Mouse (Mus musculus) hindbrain, embryonic 14.5 days (tissue): ENCODE results near the gene Cdcp2. TPM values are rescaled to one million over a fixed set of nuclear protein-coding genes. Genes with fewer than 3 reads are reported as not detected.

Experiments used
- ATAC-seq: fragments of 200-750 bp; cut with Nextera tagmentation; 2 replicates; pipeline ENCODE4 v1.8.0; 2017; ENCODE audit warnings: moderate number of reproducible peaks, mild to moderate bottlenecking, moderate TSS enrichment, moderate library complexity; ENCODE audit not compliant: low FRiP score
- DNase-seq: peaks from one replicate; pipeline ENCODE4 v3.0.0-alpha.2; 2015; ENCODE audit warnings: low spot score
- H3K27ac ChIP-seq: fragments of 300-500 bp; sonication (generic); 2 replicates; pipeline ENCODE4 v1.5.1; 2014; ENCODE audit warnings: mild to moderate bottlenecking, moderate library complexity
- H3K27me3 ChIP-seq: fragments of 300-500 bp; sonication (generic); 2 replicates; pipeline ENCODE4 v1.6.1; 2014; ENCODE audit warnings: mild to moderate bottlenecking, low read length, mixed read lengths; ENCODE audit not compliant: control insufficient read depth, insufficient read depth
- H3K36me3 ChIP-seq: fragments of 300-500 bp; sonication (generic); replicated peaks from 2 replicates; pipeline ENCODE4 v1.6.1; 2014; ENCODE audit not compliant: control insufficient read depth, insufficient read depth
- H3K4me1 ChIP-seq: fragments of 300-500 bp; sonication (generic); replicated peaks from 2 replicates; pipeline ENCODE4 v1.6.1; 2014; ENCODE audit warnings: antibody characterized with exemption, low read length, mixed read lengths; ENCODE audit not compliant: control insufficient read depth, insufficient read depth
- H3K4me2 ChIP-seq: fragments of 300-500 bp; sonication (generic); replicated peaks from 2 replicates; pipeline ENCODE4 v1.6.1; 2014; ENCODE audit warnings: mild to moderate bottlenecking, moderate library complexity
- H3K4me3 ChIP-seq: fragments of 300-500 bp; sonication (generic); replicated peaks from 2 replicates; pipeline ENCODE4 v1.5.1; 2014; ENCODE audit warnings: mild to moderate bottlenecking, low read length
- H3K9ac ChIP-seq: fragments of 300-500 bp; sonication (generic); 2 replicates; pipeline ENCODE4 v1.6.1; 2014
- H3K9me3 ChIP-seq: fragments of 300-500 bp; sonication (generic); 2 replicates; pipeline ENCODE4 v1.6.1; 2016; ENCODE audit warnings: low read length; ENCODE audit not compliant: control insufficient read depth
- WGBS: fragments of 180-500 bp; shearing (Covaris S2); extraction: QIAGEN DNeasy Blood & Tissue Kit; methylation state at CpG from one replicate; pipeline ENCODE4 v1.1.7; 2014; 5-methylcytosine and 5-hydroxymethylcytosine counted together
- polyA plus RNA-seq: library from polyadenylated mRNA; unstranded; fragments of >200 nt; fragmentation: Nextera tagmentation; extraction: Ambion mirVana; gene quantifications from 2 replicates; pipeline ENCODE4 v1.2.1, GENCODE M21; 2014

Cdcp2 gene
- polyA plus RNA-seq, 1 experiment from 2014 or later: not detected

DNA sequence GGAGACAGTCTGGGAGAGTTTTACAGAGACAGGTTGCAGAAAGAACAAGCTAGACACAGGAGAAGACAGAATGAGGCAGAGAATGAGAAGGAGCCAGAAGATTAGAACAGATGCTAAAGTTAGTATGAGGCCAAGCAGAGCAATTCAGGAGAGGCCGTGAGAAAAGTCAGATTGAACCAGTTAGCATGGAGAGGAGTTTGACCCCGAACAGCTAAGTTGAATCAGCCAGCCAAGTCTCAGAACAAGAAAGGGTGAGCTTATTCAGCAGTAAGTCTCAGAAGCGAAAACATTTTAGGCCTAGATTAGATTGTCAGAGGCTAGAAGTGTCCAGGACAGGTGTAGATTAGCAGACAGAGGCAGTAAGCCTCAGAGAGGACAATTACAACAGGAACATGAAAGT, 39.8 kb downstream of the Cdcp2 start:
- Histone ChIP-seq H3K4me2 (no peak overlapping the region), H3K36me3 (no peaks in the 10 kb centered on the region), H3K4me3 (no peak overlapping the region), H3K4me1 (peaks cover 28% of the 10 kb centered on the region), H3K27ac (no peak overlapping the region), H3K9me3 (no peaks in the 10 kb centered on the region), H3K27me3 (no peaks in the 10 kb centered on the region), H3K9ac (no peak overlapping the region)
- WGBS: 67% methylated on average over 3 of the region's 3 CpGs
- ATAC-seq (no peak), DNase-seq (no peak)

DNA sequence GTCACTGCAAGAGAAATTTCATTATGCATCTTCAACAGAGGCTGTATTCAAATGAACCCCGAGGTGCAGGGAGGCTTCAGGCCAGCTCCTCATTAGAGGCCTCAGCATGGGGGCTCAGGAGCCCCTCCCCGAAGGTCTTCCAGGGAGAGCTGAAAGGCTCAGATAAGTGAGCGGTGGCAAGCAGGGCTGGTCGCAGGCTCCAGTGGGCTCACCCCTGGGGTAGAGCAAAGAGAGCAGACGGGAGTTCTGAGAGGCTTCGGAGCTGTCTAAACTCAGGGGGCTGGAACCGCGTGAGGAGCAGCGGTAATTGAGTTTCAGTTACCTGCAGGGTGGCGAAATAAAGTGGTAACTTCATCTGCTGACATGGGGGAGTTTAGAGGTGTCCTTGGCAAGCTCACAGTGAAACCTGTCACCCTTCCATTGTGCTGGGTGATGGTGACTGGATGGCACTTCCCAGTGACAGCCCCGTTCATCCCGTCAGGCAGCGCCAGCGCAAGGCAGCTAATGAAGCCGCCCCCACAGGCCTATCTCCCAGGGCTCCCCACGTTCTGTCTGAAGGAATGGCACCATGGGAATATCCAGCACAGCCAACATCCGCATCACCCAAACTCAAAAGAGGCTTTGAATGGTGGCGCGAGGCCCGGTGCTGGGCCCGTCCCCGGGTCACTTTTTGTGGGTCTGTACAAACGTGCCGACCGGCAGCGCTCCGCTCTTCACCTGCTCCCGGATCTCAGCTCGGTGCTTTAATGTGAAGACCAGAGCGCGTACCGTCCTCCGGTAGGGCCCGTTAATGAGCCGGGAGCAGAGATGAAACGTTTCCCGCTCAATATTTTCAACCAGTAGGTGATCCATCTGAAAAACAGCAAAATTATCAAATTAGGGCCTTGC, 42.5 kb downstream of the Cdcp2 start:
- 0 out of 2 replicates have a peak overlapping the region, but pooled peaks have one; percentile 11 for H3K4me2 ChIP-seq

DNA sequence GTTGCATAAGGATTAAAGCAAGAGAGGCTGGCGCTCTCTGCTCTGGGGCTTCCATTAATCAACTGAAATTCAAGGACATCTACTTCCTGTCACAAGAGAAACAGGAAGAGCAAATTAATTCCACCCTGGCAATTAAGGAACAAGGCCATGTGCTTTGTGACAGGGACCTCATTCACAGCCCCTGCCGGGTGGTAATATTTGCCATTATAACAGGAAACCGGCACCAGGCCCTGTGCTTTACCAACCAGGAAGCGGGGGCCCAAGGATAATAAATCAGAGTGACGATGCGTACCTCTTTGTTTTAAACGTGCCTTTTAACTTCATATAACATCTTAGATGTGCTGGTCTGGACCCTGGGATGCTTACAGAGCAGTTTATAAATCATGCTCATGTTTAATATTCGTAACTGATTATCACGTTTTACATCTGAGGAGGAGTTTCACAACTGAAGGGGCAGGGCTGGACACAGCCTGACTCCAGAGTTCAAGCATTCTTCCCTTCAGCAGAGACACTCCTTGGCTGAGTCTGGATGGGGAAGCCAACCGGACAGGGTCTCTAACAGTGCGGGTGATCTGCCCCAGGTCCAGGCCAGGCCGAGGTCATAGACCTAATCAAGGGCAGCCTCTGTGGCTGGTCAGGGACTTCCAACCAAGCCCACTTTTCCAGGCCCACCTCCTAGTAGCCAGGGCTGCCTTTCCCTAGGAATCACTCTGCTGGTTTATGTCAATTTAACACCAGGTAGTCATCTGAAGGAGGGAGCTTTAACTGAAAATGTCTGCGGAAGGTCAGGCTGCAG, 43.3 kb downstream of the Cdcp2 start:
- DNase-seq (no peak), ATAC-seq (no peak)
- no peaks in the 10 kb centered on the region for H3K27me3 ChIP-seq
- peaks cover 32% of the 10 kb centered on the region for H3K4me1 ChIP-seq
- peak overlapping the region; percentile 76 for H3K27ac ChIP-seq
- H3K9ac ChIP-seq: peak overlapping the region; percentile 37
- H3K36me3 ChIP-seq: no peaks in the 10 kb centered on the region
- H3K4me3 ChIP-seq: no peak overlapping the region
- no peak overlapping the region for H3K4me2 ChIP-seq
- WGBS: 41% methylated on average over 13 of the region's 13 CpGs
- no peaks in the 10 kb centered on the region for H3K9me3 ChIP-seq

More for the DNA sequence above, 42.5 kb downstream of the Cdcp2 start:
- DNase-seq (peak; percentile 49), ATAC-seq (peak; percentile 49; the same call in 1 of the 2 replicates)
- Histone ChIP-seq H3K27me3 (no peaks in the 10 kb centered on the region), H3K4me3 (no peak overlapping the region), H3K9me3 (no peaks in the 10 kb centered on the region), H3K9ac (peak overlapping the region; percentile 13; the same call in 1 of the 2 replicates), H3K36me3 (no peaks in the 10 kb centered on the region), H3K4me1 (peaks cover 28% of the 10 kb centered on the region), H3K27ac (peak overlapping the region; percentile 76)
- WGBS: 25% methylated on average over 37 of the region's 37 CpGs

DNA sequence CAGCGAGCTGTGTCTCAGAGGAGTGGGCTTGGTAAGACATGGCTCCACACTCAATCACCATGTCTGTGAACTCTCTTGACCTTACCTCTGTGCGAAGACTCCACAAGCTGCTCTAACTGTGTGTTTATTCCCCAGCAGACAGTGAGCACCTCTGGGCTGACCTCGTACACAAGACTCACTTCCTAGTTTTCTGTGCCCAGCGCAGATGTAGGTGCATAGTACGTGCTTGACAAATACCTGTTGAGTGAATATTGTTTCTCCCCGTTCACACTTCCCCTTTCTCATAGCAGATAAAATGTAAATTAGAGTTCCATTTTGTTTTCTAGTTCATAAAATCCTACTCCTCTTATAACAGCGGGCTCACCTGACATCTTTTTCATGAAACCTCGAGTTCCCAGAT, 46.8 kb downstream of the Cdcp2 start:
- peaks cover 23% of the 10 kb centered on the region for H3K4me1 ChIP-seq
- WGBS: 87% methylated on average over 8 of the region's 8 CpGs
- no peak overlapping the region for H3K4me2 ChIP-seq
- no peaks in the 10 kb centered on the region for H3K27me3 ChIP-seq
- no peak for DNase-seq
- H3K9ac ChIP-seq: no peak overlapping the region
- H3K27ac ChIP-seq: no peak overlapping the region
- no peaks in the 10 kb centered on the region for H3K9me3 ChIP-seq
- H3K4me3 ChIP-seq: no peak overlapping the region
- no peak for ATAC-seq
- peaks cover 17% of the 10 kb centered on the region for H3K36me3 ChIP-seq

GRCm38 (mm10) chr4:107150991-107151390, 54.3 kb downstream of the Cdcp2 start:
- peaks cover 17% of the 10 kb centered on the region for H3K36me3 ChIP-seq
- ATAC-seq: no peak
- H3K9ac ChIP-seq: no peak overlapping the region
- WGBS: 84% methylated on average over 6 of the region's 6 CpGs
- H3K27ac ChIP-seq: no peak overlapping the region
- no peak overlapping the region for H3K4me3 ChIP-seq
- no peak overlapping the region for H3K4me2 ChIP-seq
- no peaks in the 10 kb centered on the region for H3K9me3 ChIP-seq
- H3K4me1 ChIP-seq: no peaks in the 10 kb centered on the region
- no peak for DNase-seq
- no peaks in the 10 kb centered on the region for H3K27me3 ChIP-seq

GRCm38 (mm10) chr4:107152571-107152970, 55.9 kb downstream of the Cdcp2 start:
- H3K36me3 ChIP-seq: peaks cover 5% of the 10 kb centered on the region
- no peak overlapping the region for H3K27ac ChIP-seq
- WGBS: 82% methylated on average over 8 of the region's 8 CpGs
- H3K9me3 ChIP-seq: no peaks in the 10 kb centered on the region
- H3K4me1 ChIP-seq: no peaks in the 10 kb centered on the region
- H3K9ac ChIP-seq: no peak overlapping the region
- H3K4me3 ChIP-seq: no peak overlapping the region
- DNase-seq (no peak), ATAC-seq (no peak)
- H3K4me2 ChIP-seq: no peak overlapping the region
- H3K27me3 ChIP-seq: no peaks in the 10 kb centered on the region

DNA sequence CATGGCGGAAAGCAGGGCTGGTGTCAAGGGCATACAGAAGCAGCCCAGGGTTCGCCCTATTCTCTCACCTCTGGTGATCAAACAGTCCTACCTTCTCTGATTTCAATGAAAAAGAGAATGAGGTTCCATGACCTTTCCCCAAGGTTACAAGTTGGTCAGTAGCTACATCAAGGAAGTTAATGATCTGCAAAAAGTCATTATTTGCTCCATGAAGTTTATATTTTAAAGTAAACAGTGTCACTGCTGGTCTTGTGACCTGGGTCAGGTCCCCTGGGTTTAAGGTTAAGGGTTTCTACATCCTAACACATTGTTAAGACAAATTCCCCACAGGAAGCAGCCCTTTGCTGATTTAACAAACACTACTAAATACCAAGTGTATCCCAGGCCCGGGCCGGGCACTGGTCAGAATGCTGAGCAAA, 60.3 kb downstream of the Cdcp2 start:
- WGBS: 85% methylated on average over 4 of the region's 4 CpGs
- no peak overlapping the region for H3K4me3 ChIP-seq
- H3K9me3 ChIP-seq: no peaks in the 10 kb centered on the region
- H3K27me3 ChIP-seq: no peaks in the 10 kb centered on the region
- H3K4me1 ChIP-seq: no peaks in the 10 kb centered on the region
- DNase-seq (no peak), ATAC-seq (no peak)
- H3K36me3 ChIP-seq: peaks cover 8% of the 10 kb centered on the region
- no peak overlapping the region for H3K4me2 ChIP-seq
- no peak overlapping the region for H3K9ac ChIP-seq
- H3K27ac ChIP-seq: no peak overlapping the region

DNA sequence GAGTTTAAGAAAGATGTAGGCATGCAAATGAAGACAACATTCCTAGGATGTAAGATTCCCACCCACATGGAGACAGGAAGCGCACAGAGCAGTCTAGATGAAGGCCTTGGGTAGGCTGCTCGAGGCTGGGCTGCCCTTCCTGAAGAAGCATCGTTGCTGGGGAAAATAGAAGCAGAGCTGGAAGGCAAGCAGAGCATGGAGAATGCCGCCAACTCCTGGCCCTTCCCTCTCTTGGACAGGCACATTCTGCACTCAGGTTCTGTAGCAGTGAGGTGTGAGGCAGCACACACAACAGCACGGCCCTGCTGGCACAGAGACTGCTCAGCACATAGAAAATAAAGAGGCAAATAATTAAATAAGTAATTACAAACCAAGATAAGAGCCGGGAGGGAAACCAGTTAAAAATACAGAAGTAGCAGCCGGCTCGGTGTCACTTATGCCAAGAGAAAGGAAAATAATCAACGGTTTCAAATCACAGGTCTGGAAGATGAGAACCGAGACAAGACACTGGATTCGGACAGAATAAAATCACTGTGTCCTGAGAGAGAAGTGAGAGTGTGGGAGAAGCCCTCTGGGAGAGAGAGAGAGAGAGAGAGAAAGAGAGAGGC, 62.6 kb downstream of the Cdcp2 start:
- DNase-seq: no peak
- WGBS: 94% methylated on average over 11 of the region's 11 CpGs
- H3K36me3 ChIP-seq: peaks cover 9% of the 10 kb centered on the region
- H3K4me1 ChIP-seq: no peaks in the 10 kb centered on the region
- H3K9me3 ChIP-seq: no peaks in the 10 kb centered on the region
- no peak overlapping the region for H3K9ac ChIP-seq
- H3K4me2 ChIP-seq: no peak overlapping the region
- no peak for ATAC-seq
- H3K27me3 ChIP-seq: no peaks in the 10 kb centered on the region
- H3K4me3 ChIP-seq: no peak overlapping the region
- H3K27ac ChIP-seq: no peak overlapping the region

DNA sequence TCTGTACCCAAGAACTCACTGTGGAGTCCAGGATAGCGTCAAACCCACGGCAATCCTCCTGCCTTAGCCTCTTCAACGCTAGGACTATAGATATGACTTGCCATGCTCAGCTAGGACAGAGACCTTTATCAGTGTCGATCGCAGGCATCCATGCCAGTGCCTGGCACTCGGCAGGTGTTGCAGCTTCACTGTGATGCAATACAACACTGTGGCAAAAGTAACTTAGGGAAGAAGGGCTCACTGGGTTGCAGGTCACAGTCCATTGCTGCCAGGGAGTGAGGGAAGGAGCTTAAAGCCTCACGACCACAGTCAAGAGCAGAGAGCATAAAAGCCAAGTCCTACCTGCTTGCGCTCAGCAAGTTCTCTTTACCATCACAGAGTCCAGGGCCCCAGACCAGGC, 63.5 kb downstream of the Cdcp2 start:
- DNase-seq (no peak), ATAC-seq (no peak)
- H3K9ac ChIP-seq: no peak overlapping the region
- no peaks in the 10 kb centered on the region for H3K4me1 ChIP-seq
- no peak overlapping the region for H3K27ac ChIP-seq
- no peak overlapping the region for H3K4me3 ChIP-seq
- H3K36me3 ChIP-seq: peaks cover 17% of the 10 kb centered on the region
- H3K27me3 ChIP-seq: no peaks in the 10 kb centered on the region
- 94% methylated on average over 8 of the region's 8 CpGs for WGBS
- no peak overlapping the region for H3K4me2 ChIP-seq
- H3K9me3 ChIP-seq: no peaks in the 10 kb centered on the region
